Mouse (Mus musculus) hindbrain, embryonic 15.5 days (tissue): ENCODE results near the gene Thumpd2. TPM values are rescaled to one million over a fixed set of nuclear protein-coding genes. Genes with fewer than 3 reads are reported as not detected.

Source experiments
- ATAC-seq: fragments of 200-750 bp; cut with Nextera tagmentation; 2 replicates; pipeline ENCODE4 v1.8.0; 2017; ENCODE audit warnings: low read depth, moderate number of reproducible peaks, moderate TSS enrichment; ENCODE audit not compliant: low FRiP score
- H3K27ac ChIP-seq: fragments of 300-500 bp; sonication (generic); replicated peaks from 2 replicates; pipeline ENCODE4 v1.5.1; 2015; ENCODE audit warnings: mild to moderate bottlenecking, inconsistent platforms
- H3K27me3 ChIP-seq: fragments of 300-500 bp; sonication (generic); 2 replicates; pipeline ENCODE4 v1.6.1; 2015; ENCODE audit warnings: control low read depth, inconsistent platforms
- H3K36me3 ChIP-seq: fragments of 300-500 bp; sonication (generic); 2 replicates; pipeline ENCODE4 v1.6.1; 2015; ENCODE audit warnings: control low read depth, inconsistent platforms
- H3K4me1 ChIP-seq: fragments of 300-500 bp; sonication (generic); replicated peaks from 2 replicates; pipeline ENCODE4 v1.6.1; 2015; ENCODE audit warnings: control low read depth, inconsistent platforms
- H3K4me2 ChIP-seq: fragments of 300-500 bp; sonication (generic); 2 replicates; pipeline ENCODE4 v1.6.1; 2015; ENCODE audit warnings: moderate library complexity, mild to moderate bottlenecking, inconsistent platforms
- H3K4me3 ChIP-seq: fragments of 300-500 bp; sonication (generic); 2 replicates; pipeline ENCODE4 v1.5.1; 2015; ENCODE audit warnings: mild to moderate bottlenecking, inconsistent platforms
- H3K9ac ChIP-seq: fragments of 300-500 bp; sonication (generic); 2 replicates; pipeline ENCODE4 v1.6.1; 2015; ENCODE audit warnings: inconsistent platforms
- H3K9me3 ChIP-seq: fragments of 300-500 bp; sonication (generic); 2 replicates; pipeline ENCODE4 v1.6.1; 2016; ENCODE audit warnings: control low read depth, inconsistent platforms
- WGBS: fragments of 180-500 bp; shearing (Covaris S2); methylation state at CpG from one replicate; pipeline ENCODE4 v1.1.7; 2015; 5-methylcytosine and 5-hydroxymethylcytosine counted together
- polyA plus RNA-seq: library from polyadenylated mRNA; unstranded; fragments of >200 nt; fragmentation: Nextera tagmentation; extraction: Ambion mirVana; gene quantifications from 2 replicates; pipeline ENCODE4 v1.2.1, GENCODE M21; 2015

Gene Thumpd2
- polyA plus RNA-seq, result 7.1 and 7.5 TPM in 2 replicates

DNA sequence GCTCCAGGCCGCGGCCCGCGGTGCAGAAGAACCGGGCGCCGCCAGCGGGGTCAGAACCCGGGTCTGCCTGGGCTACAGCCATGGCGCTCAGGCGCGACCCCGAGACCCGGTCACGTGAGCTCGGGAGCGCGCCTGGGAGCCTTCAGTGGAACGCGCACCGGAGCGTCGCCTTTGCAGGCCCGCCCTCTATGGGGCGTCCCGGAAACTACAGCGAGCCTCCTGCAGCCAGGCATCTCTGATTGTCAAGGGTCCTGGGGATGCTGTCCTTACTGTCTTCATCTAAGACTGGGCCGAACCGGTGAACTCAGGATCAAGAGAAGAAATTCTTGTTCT, at the start of gene Thumpd2:
Gene Thumpd2 (minus strand): TSS at position 104 of the 333 bp plus-strand sequence.
- Histone ChIP-seq H3K36me3 (no peaks in the 10 kb centered on the region), H3K4me1 (peaks cover 9% of the 10 kb centered on the region), H3K27ac (peak within 1 kb of the TSS; percentile 79), H3K9ac (peak within 1 kb of the TSS; percentile 95), H3K4me3 (peak within 1 kb of the TSS; percentile 93), H3K9me3 (no peaks in the 10 kb centered on the region), H3K27me3 (no peaks in the 10 kb centered on the region), H3K4me2 (peak within 1 kb of the TSS; percentile 74)
- under 1% methylated on average over 29 of the region's 29 CpGs for WGBS
- ATAC-seq, result peak; percentile 96

DNA sequence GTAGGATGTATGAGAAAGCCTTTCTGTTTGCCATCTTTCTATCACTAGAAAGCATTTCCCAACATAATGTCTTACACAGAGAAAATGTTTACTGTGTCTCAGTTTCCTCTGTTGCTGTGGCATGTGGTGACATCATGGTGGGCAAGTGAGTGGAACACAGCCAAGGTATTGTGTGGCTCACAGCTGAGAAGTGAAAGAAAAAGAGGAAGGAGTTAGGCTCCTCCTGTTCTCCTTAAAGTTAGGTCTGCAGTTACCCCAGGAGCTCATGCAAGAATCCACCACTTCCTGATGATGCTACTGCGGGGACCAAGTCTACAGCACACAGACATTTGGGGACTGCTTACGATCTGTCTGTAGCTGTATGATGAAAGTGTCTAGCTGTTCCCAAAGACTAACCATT, 39.4 kb upstream of the Thumpd2 start:
- ATAC-seq, result no peak
- Histone ChIP-seq H3K36me3 (no peaks in the 10 kb centered on the region), H3K4me3 (no peak overlapping the region), H3K4me2 (no peak overlapping the region), H3K27ac (no peak overlapping the region), H3K9ac (no peak overlapping the region), H3K4me1 (no peaks in the 10 kb centered on the region), H3K9me3 (no peaks in the 10 kb centered on the region), H3K27me3 (no peaks in the 10 kb centered on the region)
- WGBS, result 78% methylated on average over 2 of the region's 2 CpGs

DNA sequence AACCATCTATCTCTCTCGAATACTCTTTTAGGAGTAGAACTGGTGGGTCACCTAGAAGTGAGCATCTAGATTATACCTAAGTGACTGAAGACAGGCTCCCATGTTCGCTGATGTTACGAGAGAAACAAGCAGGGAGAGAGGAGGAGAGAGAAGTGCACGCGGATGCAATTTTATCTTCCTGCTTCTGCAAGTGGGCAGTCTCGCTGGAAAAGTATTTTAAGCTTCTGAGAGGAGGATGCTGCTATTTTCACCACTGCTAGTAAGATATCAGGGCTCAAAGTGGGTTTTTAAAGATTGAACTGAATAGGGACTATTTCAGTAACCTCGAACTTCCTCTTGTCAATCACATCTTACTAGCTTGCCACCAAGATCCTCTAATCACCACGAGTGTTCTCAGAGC, 38.0 kb upstream of the Thumpd2 start:
- WGBS, result 76% methylated on average over 8 of the region's 8 CpGs
- Histone ChIP-seq H3K36me3 (no peaks in the 10 kb centered on the region), H3K9me3 (no peaks in the 10 kb centered on the region), H3K27me3 (no peaks in the 10 kb centered on the region), H3K9ac (no peak overlapping the region), H3K27ac (no peak overlapping the region), H3K4me1 (no peaks in the 10 kb centered on the region), H3K4me3 (no peak overlapping the region), H3K4me2 (no peak overlapping the region)
- no peak for ATAC-seq

DNA sequence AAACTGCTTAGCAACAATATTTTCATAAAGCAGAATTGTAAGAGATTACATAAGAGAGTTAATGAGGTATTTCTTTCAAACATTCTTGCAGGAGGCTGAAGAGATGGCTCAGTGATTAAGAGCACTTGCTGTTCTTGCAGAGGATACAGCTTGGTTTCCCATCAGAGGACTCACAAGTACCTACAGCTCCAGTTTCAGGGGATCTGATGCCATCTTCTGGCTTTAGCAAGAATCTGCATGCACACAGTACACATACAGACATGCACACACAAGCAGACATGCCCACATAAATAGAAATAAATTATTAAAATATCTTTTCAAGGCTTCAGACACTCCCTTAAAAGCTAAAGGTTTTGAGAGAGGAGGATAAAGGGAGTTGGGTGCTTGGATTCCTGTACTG, 33.6 kb upstream of the Thumpd2 start:
- H3K9ac ChIP-seq, result no peak overlapping the region
- ATAC-seq, result no peak
- no peak overlapping the region for H3K4me3 ChIP-seq
- no peak overlapping the region for H3K4me2 ChIP-seq
- no peaks in the 10 kb centered on the region for H3K4me1 ChIP-seq
- H3K27me3 ChIP-seq, result no peaks in the 10 kb centered on the region
- H3K27ac ChIP-seq, result no peak overlapping the region
- H3K9me3 ChIP-seq, result no peaks in the 10 kb centered on the region
- no peaks in the 10 kb centered on the region for H3K36me3 ChIP-seq

DNA sequence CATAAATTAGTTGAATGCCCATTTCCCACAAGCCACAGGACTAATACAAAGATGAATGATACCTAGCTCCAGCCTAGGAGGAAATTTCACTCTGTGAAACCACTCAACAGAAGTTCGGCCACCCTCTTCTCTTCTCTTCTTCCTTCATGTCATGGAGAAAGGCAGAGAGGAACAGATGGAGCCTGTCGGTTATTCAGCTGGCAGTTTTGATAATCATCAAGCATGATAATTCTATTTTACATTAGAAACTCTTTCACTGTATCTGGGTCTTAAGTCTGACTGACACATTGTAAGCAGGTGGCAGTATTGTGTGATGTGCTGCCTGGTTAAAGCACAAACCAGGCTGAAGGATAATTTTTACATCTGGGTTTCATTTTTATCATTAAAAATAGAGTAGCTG, 31.6 kb upstream of the Thumpd2 start:
- 70% methylated on average over 2 of the region's 2 CpGs for WGBS
- Histone ChIP-seq H3K9ac (no peak overlapping the region), H3K9me3 (no peaks in the 10 kb centered on the region), H3K4me1 (no peaks in the 10 kb centered on the region), H3K27ac (no peak overlapping the region), H3K4me2 (no peak overlapping the region), H3K36me3 (no peaks in the 10 kb centered on the region), H3K4me3 (no peak overlapping the region), H3K27me3 (no peaks in the 10 kb centered on the region)
- ATAC-seq, result no peak

DNA sequence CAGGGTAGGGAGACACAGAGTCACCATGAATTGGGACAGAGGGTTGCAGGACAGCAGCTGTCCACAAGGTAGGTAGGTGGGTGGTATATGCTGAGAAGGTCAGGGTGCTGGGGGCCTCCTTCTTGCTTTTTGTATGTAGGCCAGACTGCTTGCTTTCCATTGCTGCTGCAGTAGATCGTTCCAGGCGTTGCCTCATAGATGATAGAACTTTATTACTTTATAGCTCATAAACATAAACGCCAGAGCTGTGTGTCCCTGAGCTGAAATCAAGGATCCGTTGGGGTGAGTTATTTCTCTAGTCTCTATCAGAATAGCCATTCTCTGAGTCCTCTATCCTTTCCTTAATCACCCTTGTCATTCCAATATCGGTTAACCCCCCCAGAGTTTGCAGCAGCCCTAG, 27.9 kb upstream of the Thumpd2 start:
- Histone ChIP-seq H3K4me2 (no peak overlapping the region), H3K27ac (no peak overlapping the region)
- 73% methylated on average over 5 of the region's 5 CpGs for WGBS

DNA sequence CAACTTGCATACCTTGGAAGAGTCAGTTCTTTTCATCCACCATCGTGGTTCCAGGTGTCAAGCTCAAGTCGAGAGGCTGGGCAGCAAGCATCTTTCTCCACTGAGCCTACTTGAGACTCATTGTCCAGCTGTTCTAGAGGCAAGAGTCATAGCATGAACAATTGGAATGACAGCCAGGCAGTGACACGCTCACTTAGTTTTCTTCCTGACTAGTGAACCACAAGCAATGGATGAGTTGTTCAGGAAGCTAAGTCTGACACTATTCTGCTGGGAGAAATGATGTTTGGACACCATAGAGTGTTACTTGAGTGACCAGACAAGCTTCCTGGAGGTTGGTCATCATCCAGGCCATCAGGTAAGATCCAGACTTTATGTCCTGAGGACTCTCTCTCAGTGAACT, 24.0 kb upstream of the Thumpd2 start:
- no peaks in the 10 kb centered on the region for H3K4me1 ChIP-seq
- H3K4me2 ChIP-seq, result no peak overlapping the region
- no peaks in the 10 kb centered on the region for H3K9me3 ChIP-seq
- no peaks in the 10 kb centered on the region for H3K36me3 ChIP-seq
- H3K4me3 ChIP-seq, result no peak overlapping the region
- no peaks in the 10 kb centered on the region for H3K27me3 ChIP-seq
- ATAC-seq, result no peak
- H3K9ac ChIP-seq, result no peak overlapping the region
- 55% methylated on average over 3 of the region's 3 CpGs for WGBS
- no peak overlapping the region for H3K27ac ChIP-seq

More for the DNA sequence above, 27.9 kb upstream of the Thumpd2 start:
- no peaks in the 10 kb centered on the region for H3K4me1 ChIP-seq
- H3K36me3 ChIP-seq, result no peaks in the 10 kb centered on the region
- H3K9ac ChIP-seq, result no peak overlapping the region
- no peak overlapping the region for H3K4me3 ChIP-seq
- no peak for ATAC-seq
- no peaks in the 10 kb centered on the region for H3K9me3 ChIP-seq
- H3K27me3 ChIP-seq, result no peaks in the 10 kb centered on the region

DNA sequence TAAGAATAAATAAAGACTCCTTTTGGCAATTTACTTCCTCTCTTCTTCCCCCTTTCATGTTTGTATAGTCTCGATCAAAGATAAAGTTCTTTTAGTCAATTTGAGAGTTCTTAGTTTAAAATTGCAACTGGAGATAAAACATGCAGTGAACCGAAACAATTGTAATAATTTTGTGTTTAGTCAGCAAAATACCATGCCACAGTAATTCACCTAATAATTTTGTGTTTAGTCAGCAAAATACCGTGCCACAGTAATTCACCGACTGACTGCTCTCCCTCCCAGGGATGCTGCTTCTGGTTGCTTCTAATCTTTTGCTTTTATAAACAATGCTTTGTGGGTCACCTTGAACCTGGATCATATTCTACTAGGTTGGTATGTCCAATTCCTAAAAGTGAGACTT, 22.9 kb upstream of the Thumpd2 start:
- H3K36me3 ChIP-seq, result no peaks in the 10 kb centered on the region
- no peak overlapping the region for H3K4me2 ChIP-seq
- no peak overlapping the region for H3K9ac ChIP-seq
- no peak overlapping the region for H3K4me3 ChIP-seq
- ATAC-seq, result no peak
- no peaks in the 10 kb centered on the region for H3K27me3 ChIP-seq
- 88% methylated on average over 4 of the region's 4 CpGs for WGBS
- no peak overlapping the region for H3K27ac ChIP-seq
- H3K4me1 ChIP-seq, result no peaks in the 10 kb centered on the region
- H3K9me3 ChIP-seq, result no peaks in the 10 kb centered on the region

DNA sequence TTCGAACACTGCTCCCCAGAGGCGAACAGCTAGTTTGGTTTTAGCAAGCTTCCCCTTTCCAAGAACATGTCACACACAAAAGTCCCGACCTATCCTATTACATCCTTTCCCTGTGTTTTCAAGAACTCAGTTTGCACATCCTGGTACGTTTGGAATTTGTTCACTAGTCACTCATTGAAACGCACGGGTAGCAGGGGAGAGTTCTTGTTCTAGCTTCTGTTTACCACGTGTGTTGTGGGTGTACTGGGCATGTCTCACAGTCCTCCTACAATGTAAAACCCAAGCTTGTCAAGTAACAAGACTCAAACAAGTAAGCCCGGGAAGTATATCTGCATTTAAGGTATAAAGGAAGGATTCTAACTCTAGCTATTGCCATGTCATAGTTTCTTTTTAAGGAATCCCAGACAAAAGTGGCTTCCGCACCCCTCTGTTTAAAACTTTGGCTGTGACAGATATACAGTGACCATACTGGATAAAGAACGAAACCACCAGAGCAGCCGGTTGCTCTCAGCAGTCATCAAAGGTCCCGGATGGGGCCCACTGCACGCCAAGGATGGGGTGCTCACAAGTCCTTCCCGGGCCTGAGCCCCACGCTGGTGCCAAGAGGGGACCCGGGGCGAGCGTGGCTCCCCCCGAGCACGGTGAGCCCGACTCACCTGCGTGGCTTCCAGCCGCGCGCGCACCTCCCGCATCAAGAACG, 453 bp downstream of the Thumpd2 start:
- Histone ChIP-seq H3K27me3 (no peaks in the 10 kb centered on the region), H3K4me1 (peaks cover 9% of the 10 kb centered on the region), H3K4me2 (peak overlapping the region; percentile 74), H3K4me3 (peak overlapping the region; percentile 93), H3K9ac (peak overlapping the region; percentile 95), H3K27ac (peak overlapping the region; percentile 79), H3K36me3 (no peaks in the 10 kb centered on the region), H3K9me3 (no peaks in the 10 kb centered on the region)
- peak; percentile 87 for ATAC-seq
- WGBS, result 16% methylated on average over 28 of the region's 28 CpGs

DNA sequence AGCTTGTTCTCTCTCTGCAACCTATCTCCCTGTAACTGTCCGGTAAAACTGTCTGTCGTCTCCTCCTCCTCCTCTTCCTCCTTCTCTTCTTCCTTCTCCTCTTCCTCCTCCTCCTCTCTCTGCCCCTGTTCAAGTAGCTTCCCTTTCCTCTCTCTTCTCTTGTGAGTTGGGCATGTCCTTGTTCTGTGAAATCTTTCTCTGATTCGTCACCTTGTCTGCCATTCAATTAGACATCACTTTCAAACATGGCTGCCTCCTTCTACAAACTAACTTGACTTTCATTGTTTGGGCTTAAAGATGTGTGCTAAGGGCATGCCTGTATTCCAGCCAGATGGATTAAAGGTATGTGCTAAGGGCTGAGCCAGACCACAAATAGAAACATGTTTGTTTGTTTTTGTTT, 1.5 kb downstream of the Thumpd2 start:
- no peak overlapping the region for H3K9ac ChIP-seq
- H3K4me1 ChIP-seq, result peaks cover 12% of the 10 kb centered on the region
- 95% methylated on average over 3 of the region's 3 CpGs for WGBS
- no peak overlapping the region for H3K4me2 ChIP-seq
- ATAC-seq, result no peak
- no peaks in the 10 kb centered on the region for H3K36me3 ChIP-seq
- H3K27ac ChIP-seq, result no peak overlapping the region
- H3K9me3 ChIP-seq, result no peaks in the 10 kb centered on the region
- H3K4me3 ChIP-seq, result no peak overlapping the region
- H3K27me3 ChIP-seq, result no peaks in the 10 kb centered on the region

DNA sequence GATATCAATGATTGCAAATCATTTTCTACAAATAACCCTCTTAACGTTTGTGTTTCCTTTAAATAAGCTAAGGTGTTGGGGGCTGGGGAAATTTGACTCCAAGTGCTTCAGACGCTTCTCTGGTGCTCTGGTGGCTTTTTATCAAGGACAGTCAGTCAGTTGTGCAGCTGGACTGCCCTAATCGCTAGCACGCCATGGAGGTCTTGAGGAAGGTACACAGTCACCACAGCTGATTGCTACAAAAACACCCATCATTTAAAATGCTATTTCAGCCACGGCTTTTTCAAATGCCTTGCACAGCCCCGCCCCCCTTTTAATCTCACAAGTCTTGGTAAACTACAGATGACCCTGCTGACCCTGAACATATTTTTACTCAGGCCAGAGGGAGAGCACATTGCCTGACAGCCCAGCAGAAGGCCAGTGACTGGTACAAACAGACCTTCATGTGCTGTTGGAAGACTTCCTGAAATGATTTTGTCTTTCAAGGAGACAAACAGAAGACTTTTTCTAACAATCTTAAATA, 2.5 kb downstream of the Thumpd2 start:
- H3K4me3 ChIP-seq, result no peak overlapping the region
- no peak for ATAC-seq
- H3K27me3 ChIP-seq, result no peaks in the 10 kb centered on the region
- H3K4me2 ChIP-seq, result no peak overlapping the region
- peaks cover 12% of the 10 kb centered on the region for H3K4me1 ChIP-seq
- 85% methylated on average over 6 of the region's 6 CpGs for WGBS
- H3K36me3 ChIP-seq, result no peaks in the 10 kb centered on the region
- no peaks in the 10 kb centered on the region for H3K9me3 ChIP-seq
- no peak overlapping the region for H3K27ac ChIP-seq
- no peak overlapping the region for H3K9ac ChIP-seq

DNA sequence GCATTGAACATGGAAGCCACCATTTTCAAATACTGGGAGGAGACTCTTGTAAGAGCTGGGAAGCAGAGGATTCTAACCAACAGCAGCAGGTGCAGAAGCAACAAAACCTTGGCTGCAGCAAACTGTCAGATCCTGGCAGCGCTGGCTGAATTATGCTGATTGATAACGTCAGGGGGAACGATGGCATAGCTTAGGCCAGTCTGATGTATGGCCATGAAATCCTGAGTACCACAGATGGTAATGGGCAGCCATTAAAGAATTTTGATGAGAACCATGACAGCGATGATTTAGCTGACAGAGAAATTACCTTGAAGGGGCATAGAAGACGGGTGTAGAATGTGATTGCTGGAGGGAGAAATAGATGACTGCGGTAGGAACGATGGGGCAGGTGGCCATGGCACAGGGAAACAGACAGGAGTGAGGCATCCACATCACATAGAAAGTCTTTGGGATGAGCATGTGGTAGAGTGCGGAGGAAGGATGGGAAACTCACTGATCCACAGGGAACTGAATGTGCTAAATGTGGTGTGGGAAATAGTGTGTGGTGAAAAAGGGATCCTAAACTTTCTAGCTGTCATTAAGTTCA, 8.0 kb downstream of the Thumpd2 start:
- Histone ChIP-seq H3K4me2 (no peak overlapping the region), H3K4me3 (no peak overlapping the region), H3K27me3 (no peaks in the 10 kb centered on the region), H3K36me3 (peaks cover 13% of the 10 kb centered on the region; the same call in 1 of the 2 replicates), H3K27ac (no peak overlapping the region), H3K9ac (no peak overlapping the region), H3K4me1 (0 out of 2 replicates have a peak, but pooled peaks cover 3% of the 10 kb centered on the region), H3K9me3 (no peaks in the 10 kb centered on the region)
- no peak for ATAC-seq
- 52% methylated on average over 8 of the region's 8 CpGs for WGBS
